Mouse (Mus musculus) embryo, embryonic 10 days (tissue): ENCODE data around the gene Gm9376.

ENCODE experiments used
- DNase-seq: peaks from one replicate; pipeline ENCODE4 v3.0.0-alpha.2; 2015; ENCODE audit warnings: low spot score

Gene Gm9376

DNA sequence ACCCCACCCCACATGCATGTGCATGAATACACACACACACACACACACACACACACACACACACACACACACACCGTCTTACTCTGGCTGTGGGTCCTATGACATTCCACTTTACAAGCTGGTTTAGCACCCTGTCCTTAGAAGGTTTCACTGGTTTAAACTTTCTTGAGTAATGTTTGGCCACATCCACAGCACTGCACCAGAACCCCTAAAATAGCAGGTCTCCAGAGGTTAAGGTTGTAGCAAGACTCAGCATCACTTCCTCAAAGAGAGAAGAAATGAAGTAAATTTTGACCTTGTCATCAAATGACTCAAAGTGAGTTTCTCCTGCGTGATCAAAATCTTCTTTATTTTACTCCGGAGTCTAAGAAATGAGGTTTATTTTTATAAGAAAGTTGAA lies 15.5 kb downstream of the Gm9376 start:
- no peak for DNase-seq

DNA sequence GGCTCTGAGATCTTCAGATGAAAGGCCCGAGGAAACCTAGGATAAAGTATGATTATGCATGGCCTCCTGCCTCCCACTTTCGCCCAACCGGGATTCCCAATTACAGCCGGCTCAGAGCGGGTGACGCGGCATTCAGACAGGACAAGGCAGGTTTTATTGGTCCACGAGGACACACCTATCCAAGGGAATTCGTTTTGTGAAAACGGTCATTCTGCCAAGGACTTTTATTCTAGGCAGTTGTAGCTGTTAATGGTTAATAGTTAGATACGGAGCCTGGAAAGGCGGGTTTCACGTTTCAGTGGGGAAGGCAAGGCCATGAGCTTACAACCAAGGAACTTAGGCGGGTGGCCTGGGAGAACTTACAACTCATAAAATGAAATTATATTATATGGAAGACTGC lies 16.2 kb downstream of the Gm9376 start:
- no peak for DNase-seq

DNA sequence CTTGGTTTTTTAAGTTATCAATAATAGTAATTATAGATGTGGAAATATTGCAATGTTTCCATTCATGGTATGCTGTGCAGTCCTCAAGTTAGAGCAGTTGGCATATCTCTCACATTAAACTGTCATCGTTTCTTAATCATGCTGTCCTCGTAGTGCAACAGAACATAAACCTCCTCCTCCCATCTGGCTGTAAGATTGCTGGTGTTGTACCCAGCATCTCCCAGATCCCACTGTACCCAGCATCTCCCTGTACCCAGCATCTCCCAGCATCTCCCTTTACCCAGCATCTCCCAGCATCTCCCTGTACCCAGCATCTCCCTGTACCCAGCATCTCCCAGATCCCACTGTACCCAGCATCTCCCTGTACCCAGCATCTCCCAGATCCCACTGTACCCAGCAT lies 19.3 kb downstream of the Gm9376 start:
- no peak for DNase-seq

DNA sequence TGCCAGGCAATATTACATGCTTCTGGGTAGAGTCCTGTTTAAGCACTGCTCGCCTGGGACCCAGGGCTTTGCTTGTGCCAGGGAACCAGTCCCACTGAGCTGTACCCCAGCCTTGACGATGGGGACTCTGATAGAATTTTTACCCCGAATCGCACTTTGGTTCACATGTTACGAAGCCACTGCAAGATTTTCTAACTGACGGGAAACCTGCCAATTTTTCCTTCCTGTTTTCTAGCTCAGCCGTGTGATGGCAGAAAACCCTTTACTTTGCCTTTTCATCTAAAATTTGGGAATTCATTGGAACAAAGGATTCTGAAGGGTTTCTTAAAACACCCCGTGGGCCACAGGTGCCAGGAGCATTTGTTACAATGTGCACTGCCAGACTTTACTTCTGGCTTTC lies 22.4 kb downstream of the Gm9376 start:
- no peak for DNase-seq

DNA sequence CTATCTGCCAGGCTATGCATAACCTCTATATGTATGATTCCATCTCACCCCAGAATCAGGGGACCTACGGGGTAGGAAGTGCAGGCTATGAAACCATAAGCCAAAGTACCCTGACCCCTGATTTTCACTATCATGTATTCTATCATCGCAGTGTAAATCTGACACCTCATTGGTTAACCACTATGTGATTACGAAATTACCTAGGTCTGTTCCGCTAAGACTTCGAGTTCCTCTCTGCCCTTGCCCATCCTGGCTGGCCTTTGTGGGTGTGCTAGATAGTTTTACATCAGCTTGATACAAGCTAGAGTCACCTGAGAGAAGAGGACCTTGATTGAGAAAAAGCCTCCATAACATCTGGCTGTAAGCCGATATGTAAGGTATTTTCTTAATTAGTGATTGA lies 23.2 kb downstream of the Gm9376 start:
- no peak for DNase-seq

DNA sequence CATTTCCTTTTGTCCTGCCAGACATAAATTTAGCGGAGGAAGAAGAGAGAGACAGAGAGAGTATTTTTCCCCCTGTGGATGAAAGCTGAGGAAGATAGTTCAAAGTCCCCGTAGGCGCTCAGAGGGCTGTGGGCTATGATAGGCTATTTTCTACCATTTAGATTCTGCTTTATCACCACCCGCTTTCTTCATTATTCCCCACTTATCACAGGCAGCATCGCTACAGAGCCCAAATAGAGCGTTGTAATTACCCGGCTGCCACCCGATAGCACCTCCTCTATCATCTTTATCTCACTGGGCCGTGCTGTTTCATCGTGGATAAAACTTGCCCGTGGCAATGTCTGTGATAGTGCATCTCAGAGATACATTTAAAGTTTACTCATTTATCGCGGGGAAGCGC lies 35.8 kb downstream of the Gm9376 start:
- DNase-seq = no peak

DNA sequence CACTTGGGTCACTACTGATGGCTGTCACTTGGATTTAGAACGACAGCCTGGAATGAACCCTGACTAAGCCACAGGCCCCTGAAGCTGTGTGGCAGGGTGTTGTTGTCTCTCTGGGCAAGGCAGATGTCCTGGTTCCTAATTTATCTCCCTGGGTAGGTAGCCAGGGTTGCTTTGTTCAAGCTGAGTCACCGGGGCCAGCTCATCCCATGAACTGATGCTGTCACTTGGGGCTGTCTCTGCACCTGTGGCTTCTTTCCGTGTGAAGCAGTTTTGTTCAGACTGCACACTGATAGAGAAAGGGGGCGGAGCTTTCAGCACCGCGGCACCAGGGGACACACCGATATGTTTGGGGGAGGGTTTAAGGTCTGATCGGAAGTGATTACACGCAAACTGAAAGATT lies 37.8 kb downstream of the Gm9376 start:
- DNase-seq = no peak

DNA sequence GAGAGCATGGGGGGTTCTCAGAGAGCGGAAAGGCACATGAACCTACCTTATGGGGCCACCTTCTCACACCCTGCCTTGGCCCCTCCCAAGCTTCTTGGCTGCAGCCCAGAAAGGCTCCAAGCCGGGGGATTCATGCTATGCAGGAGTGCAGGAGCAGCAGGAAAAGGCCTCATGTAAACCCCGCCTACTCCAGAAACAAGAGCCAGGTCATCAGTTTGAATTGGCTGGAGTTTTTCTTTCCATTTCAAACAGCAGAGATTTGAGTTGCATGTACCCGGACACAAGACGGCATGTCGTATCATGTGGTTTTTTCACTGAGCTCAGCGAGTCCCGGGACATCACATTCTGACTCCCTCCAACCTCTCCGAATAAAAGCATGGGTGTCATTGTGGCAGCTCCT lies 39.2 kb downstream of the Gm9376 start:
- no peak for DNase-seq

DNA sequence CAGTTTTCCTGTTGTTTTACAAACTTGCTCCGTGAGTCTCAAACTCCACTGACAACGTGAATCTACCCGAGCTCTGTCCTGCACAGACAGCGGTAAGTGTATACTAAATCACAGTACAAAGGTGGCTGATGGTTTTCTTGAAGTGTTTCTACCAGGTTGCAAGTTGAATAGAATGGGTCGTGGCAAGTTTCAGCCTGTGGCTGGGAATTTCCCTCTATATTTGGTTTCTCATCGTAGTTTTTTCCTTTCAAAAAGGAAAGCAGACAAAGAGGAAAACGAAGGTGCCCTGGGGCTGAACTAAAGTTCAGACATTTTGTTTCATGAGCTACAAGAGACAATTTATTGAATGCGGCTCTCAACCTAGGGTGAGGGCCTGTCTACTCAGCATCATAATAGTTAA lies 40.3 kb downstream of the Gm9376 start:
- no peak for DNase-seq

DNA sequence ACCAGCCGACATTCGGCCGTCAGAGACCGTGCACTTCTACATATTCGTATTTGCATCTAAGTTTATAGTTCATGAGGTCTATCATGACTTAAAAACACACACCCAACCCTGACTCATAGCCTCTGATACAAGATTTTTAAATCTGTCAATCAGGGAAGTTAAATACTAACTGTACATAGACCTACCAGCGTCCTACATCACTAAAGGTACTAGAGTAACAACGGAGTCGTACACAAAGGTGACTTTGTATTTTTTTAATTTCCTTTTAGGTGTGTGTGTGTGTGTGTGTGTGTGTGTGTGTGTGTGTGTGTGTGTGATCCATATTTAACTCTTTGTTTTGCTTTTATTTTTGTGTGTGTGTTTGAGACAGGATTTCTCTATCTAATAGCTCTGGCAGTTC lies 44.9 kb downstream of the Gm9376 start:
- no peak for DNase-seq

DNA sequence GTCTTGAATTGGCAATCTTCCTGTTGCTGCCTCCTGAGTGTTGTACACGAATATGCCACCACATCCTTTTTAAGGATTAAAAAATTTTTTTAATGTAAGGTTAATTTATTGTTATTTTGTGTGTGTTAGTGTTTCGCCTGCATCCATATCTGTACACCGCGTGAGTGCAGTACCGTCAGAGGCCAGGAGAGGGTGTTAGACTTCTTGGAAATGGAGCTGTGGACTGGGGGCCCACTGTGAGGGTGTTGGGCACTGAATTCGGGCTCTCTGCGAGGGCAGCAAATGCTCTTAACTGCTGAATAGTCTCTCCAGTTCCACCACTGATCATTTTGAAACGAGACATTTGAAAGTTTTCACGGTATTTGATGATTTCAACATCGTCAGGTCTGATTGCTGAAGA lies 45.9 kb downstream of the Gm9376 start:
- no peak for DNase-seq

DNA sequence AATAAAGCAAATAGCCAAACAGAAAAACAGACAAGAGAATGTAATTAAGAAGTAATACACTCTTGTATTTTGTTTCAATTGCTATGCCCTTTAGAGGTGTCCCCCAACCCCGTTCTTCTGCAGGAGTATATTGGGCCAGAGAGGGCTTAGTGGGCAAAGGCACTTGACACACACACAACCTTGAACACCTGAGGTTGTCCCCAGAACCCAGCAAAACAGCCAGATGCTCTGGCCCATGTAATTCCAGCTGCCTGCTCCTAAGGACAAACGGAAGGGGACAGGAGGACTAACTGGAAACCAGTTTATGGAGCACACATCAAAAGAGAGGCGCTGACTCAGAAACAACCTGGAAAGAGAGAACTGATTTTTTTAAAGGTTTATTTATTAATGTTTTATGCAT lies 47.2 kb downstream of the Gm9376 start:
- DNase-seq = no peak

DNA sequence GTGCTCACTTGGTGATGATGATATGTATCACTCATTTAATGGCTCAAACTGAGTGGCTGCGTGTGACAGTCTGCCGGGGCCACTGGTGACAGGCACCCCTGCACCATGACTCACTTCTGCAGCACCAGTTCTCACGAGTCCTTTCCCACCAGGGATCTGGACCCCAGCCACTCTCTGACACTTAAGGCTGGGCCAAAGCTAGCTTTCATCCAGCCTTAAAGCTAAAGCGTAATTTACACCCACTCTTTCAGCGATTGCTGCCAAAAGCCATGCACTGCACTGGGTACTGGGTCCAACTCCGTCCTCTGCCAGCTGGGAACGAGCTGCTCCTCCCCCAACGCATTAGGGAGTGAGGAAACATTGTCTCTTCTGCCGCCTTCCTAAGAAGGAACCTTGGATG lies 50.5 kb downstream of the Gm9376 start:
- DNase-seq = no peak
